Mouse (Mus musculus): Measurements from ENCODE around the gene Map3k5.

Map3k5 gene

GRCm38 (mm10) chr10:20112026-20112973 lies 178.0 kb downstream of the Map3k5 start:
- no peak for DNase-seq (ENCODE audit: low read depth)

DNA sequence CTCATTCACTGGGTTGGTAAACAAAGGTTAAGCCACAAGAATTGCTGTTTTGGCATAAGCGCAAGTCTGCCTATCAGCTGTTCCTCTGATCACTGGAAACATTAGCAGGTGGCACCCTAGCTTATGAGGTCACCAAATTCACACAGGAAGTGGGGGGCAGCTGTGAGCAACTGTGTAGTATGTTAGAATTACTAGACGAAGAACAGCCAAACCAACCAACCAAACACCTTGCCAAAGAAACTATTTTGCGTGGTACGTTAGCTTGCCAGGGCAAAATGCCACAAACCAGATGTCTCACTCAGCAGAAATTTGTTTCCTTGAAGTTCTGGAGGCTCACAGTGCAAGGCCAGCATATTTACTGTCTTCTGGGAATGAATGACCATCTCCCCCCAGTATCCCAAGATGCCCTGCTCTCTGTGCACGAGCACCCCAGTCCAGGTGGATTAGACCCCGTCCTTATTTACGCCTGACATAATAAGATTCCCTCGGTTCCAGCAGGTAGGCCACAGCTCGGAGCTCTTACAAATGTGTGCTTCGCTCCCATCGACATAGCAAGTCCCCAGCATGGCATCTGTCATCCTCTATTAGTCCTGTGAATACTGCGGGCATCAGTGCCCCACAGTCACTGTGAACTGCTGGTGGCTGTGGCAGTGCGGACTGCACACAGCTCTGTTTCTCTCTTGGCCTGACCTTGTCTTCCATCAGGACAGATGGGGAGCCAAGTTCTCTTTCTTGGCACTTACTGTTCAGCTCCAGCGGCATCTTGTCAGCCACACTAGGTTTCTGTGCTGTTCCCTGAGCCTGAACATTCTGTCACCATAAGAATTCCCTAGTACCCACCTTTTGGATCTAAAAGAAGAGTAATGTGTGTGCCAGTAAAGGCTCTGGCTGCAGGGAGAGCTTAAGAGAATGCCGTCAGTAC lies 185.5 kb downstream of the Map3k5 start:
- DNase-seq (ENCODE audit: low read depth) = peak; percentile 49

GRCm38 (mm10) chr10:20121981-20122380 lies 187.7 kb downstream of the Map3k5 start:
- no peak for DNase-seq (ENCODE audit: low read depth)

DNA sequence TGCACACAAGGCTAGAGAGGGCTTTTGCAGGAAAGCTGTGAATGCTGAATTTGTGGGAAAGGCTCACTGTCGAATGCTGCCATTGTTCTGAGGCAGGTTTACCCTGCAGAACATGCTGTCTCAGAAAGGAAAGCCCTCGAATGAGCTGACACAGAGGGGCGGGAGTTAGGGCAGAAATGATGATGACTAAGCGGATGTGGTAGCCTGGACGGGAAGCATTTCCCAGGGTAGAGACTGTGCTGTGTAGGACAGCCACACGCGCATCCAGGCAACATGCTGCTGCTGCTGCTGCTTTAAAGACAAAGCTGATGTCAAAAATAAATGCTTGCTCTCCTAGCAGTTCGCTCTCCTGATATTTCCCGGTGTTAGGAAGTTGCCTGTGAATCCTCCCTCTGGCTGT lies 189.1 kb downstream of the Map3k5 start:
- peak; percentile 59 for DNase-seq (ENCODE audit: low read depth)

- no peak for DNase-seq (ENCODE audit: low read depth)
These were observed 190.3 kb downstream of the Map3k5 start for GRCm38 (mm10) chr10:20124576-20124975.

- DNase-seq (ENCODE audit: low read depth) = peak; percentile 85
These were observed 191.0 kb downstream of the Map3k5 start for GRCm38 (mm10) chr10:20125226-20125625.

DNA sequence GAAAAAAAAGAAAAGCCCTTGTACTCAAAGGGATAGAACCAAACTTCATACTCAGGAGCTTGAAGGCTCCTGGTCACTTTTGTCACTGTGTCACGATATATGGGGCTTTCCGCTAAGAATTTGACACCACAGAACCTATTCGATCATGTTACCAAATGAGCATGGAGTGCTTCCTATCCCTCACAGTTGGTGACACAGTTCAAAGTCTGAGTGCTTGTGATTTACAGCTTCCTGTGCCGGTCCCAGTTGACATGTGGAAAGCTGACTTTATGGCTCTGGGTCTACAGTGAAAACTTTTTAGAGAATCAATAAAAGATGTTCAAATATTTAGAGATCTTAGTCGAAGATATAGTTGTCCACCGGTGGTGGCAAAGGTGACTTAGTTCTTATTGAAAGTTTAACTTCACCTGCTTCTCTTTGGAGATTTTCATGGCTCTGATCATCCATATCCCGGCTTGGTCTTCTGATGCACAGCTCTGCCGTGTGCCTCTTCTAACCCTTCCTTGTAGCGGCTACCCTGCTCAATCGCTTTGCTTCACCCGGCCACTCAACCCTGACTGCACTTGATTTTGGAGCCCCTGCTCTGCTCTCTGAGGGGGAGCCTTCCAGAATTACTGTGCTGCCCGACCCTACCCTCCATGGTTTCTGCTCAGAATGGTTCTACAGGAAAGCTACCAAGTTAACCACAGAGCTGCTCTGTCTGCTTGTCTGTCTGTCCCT lies 198.8 kb downstream of the Map3k5 start:
- no peak for DNase-seq (ENCODE audit: low read depth)

GRCm38 (mm10) chr10:20135350-20136058 lies 201.2 kb downstream of the Map3k5 start:
- no peak for DNase-seq (ENCODE audit: low read depth)

DNA sequence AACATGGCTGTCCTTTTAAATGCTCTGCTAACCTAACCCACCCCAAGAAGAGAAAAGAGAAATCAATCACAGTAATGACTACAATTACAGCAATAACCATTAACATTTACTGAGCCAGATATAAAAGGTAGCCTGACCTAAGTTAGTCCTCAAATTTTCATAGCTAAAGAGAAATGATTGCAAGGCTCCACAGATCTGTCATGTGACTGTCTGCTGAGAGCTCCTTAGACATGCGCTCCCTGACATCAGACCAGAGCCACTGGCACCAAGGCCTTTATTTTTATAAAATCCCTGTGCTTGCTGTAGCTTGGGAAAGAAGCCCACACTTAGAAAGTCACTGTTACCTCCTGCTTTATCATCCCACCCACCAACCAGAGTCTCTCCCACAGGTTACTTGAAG lies 202.2 kb downstream of the Map3k5 start:
- DNase-seq (ENCODE audit: low read depth) = no peak

DNA sequence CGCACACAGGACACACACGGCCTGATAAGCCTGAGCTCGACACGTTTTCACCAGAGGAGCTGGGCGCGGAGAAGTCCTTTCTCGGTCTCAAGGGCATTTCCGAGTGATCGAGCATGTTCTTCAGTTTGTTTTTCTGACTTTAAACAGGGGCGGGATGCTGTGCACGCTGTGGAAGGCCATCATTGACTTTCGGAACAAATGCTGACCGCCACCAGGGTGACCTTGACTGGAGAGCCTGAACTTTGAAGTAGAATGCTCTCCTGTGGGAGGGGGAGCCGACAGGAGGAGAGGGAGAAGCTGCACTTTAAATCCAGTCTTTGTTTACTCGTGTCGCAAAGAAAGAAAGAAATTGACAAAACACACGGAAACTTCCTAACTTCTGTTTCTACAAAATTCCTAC lies 207.1 kb downstream of the Map3k5 start:
- DNase-seq (ENCODE audit: low read depth) = no peak

DNA sequence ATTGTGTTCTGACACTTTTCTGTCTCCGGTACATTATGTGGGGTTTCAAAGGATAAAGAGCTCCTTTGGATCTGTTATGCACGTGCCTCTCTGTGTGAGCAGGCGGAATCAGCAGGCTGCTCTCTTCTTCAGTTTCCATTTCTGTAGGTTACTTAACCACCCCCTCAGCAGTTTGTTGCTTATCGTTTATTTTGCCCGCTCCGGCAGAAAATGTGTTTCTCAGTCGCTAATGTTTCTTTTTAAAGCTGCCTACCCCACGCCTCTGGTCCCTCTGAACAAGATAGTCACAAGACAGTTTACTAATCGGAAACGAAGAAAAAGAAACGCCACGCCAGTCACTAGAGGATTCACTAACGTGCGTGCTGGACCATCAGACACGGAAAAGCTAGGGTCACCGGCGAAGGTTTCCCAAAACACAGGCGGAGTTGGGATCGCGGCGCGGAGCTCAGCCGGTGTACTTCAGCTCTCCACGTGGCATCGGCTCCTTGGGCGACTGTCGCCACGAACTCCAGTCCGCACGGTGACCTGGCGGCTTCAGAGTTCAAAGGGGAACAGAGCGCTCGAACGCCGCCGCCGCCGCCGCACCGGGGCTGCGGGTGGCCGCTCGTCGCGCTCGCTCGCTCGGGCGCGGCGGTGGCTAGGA lies 214.0 kb downstream of the Map3k5 start, which contains the start of gene Map7:
Gene Map7 (plus strand): TSS at position 342 of the 643 bp plus-strand sequence.
- DNase-seq (ENCODE audit: low read depth) = no peak

DNA sequence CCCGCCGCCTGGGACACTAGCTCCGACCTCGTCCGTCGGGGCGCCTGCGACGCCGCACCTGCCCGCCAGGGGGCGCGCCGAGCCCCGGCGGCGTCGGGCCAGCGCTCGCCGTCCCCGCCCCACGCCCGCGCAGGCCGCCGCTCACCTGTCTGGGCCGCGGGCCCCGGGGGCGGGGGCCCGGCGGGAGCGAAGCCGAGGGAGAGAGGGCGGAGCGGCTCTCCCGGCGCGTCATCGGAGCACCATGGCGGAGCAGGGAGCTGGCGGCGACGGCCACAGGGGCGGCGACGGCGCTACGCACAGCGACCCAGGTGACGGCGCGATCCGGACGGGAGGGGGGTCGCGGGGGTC lies 214.5 kb downstream of the Map3k5 start:
- DNase-seq (ENCODE audit: low read depth) = no peak

DNA sequence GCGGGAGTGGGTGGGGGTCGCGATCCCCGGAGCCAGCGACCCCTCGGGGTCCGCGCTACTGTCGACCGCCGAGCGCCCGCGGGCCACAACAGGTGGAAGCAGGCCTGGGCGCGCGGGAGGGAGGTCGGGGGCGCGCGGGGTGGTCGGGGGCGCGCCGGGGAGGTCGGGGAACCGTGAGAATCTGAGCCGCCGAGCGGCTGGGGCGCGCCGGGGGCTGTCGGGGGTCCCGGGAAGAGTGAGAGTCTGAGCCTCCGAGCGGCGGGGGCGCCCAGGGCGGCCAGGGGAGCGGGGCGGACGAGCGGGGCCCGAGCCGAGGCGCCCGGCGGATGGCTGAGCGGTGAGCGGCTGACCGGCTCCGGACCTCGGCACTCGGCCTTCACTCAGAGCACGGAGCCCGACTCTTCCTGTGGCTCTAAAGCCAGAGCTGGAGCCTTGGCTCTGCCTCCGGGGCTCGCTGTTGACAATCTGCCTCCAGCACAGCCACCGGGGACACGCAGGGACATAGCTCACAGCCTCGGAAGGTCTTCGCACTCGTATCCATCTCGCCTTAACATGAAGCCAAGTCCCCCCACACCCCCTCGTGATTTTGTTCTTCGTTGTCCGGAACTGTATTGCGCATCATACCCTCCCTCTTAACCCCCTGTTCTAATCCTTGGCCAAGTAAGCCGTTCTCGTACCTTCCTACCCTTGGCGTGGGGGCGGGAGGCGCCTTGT lies 215.0 kb downstream of the Map3k5 start:
- no peak for DNase-seq (ENCODE audit: low read depth)

DNA sequence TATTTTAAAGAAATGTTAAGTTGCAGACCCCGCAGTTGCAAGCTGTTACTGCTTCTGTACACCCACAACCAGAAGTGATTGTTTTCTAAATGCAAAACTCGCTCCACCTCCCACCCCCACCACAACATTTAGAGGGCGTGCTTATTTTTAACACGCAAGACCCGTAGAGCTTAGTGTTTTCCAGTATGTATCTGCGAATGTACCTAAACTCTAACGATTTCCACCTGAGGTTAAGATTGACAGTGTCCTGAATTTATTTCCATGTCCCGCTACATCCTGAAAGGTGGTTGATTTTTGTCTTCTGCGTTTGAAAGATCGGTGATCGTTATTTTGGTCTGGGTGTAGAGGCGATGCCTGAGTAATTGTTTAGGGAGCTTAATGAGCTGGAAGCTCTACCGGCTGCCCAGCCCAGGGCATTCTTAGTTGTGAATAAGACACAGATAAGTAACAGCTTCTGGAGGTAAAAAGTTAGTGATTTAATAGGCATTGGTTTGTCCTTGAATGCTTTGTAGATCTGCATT lies 215.6 kb downstream of the Map3k5 start:
- DNase-seq (ENCODE audit: low read depth) = no peak

GRCm38 (mm10) chr10:20152131-20152530 lies 217.9 kb downstream of the Map3k5 start:
- peak; percentile 17 for DNase-seq (ENCODE audit: low read depth)

- no peak for DNase-seq (ENCODE audit: low read depth)
These were observed 219.2 kb downstream of the Map3k5 start for GRCm38 (mm10) chr10:20153507-20153906.

- DNase-seq (ENCODE audit: low read depth) = no peak
These were observed 221.1 kb downstream of the Map3k5 start for GRCm38 (mm10) chr10:20155401-20155800.

DNA sequence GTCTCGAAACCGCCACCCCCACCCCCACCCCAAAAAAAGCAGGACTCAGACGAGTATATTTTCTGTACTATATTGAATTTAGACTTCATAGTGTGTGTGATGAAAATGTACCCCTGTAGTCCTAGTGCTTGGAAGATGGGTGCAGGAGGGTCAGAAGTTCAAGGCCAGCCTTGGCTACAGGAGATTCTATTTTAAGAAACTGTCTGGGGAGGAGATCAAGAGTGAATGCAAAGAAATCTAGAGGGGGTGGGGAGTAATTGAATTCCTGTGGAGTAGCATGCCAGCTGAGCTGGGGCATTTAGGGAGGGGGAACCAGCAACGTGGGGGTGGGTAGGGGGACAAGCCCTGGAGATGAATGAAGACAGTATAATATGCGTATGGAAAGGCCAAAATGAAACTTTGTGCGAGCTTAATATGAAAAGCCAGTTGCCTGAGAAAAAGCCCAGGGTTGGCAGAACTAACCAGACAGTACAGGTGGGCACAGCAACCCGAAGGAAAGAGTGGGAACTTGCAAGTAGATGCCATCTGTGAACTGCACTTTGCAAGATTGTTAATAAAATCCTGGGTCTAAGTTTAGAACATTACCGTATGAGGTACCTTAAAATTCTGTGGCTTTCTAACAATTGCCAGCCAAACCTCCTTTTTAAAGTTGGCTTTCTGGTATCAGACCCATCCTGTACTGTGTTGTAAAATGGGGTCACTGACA lies 222.9 kb downstream of the Map3k5 start:
- no peak for DNase-seq (ENCODE audit: low read depth)

DNA sequence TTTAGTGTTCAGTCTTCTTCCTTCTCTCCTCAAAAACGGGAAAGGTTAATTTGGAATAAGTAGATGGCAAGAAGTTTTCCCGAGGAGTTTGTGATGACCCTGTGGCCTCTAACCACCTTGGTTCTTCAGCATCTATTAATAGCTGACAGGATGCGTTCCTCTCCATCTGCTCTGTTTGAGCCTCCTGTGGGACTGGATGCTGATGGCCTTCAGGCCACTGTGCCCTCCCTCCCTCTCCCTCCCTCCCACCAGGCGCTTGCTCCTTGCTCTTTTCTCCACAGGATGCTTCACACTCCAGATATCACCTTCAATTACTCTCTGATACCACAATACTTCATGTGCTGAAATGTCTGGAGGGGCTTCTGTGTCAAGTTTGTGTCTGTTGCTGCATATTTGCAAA lies 224.5 kb downstream of the Map3k5 start:
- DNase-seq (ENCODE audit: low read depth) = no peak
